Comparison of ENCODE assay signal across 11 mouse cellular contexts in genomic region chr14:55511037-55511436, GRCm38 (mm10). TPM values are rescaled to one million over a fixed set of nuclear protein-coding genes. Genes with fewer than 3 reads are reported as not detected.
DNase-seq lines count a peak whose midpoint lies in the region; ATAC-seq and TF ChIP-seq lines count a peak whose summit lies in the region.
"Had no signal": no experiment of that assay in that cellular context is flagged by ENCODE, and none has a peak within 500 bp of the region (broad histone marks: within the 10 kb centered on the region; RNA-seq: fewer than 3 reads in every experiment).

No protein-coding gene starts in this region.

- 0 out of 2 replicates have a peak, but pooled peaks cover 2% of the 10 kb centered on the region for H3K36me3 ChIP-seq in forebrain, embryonic 15.5 days
- no peaks in the 10 kb centered on the region for H3K36me3 ChIP-seq in forebrain, embryonic 10.5 days (replicated peaks)
- no peaks in the 10 kb centered on the region for H3K36me3 ChIP-seq in lung, embryonic 16.5 days (ENCODE audit: control insufficient read depth, insufficient read depth, low read length)
- H3K36me3 ChIP-seq in stomach, postnatal 0 days (ENCODE audit: control insufficient read depth, insufficient read depth, low read length) = no peaks in the 10 kb centered on the region
- H3K36me3 ChIP-seq: liver, embryonic 15.5 days had no signal

- no peak for TF ChIP-seq EP300 in stomach, postnatal 0 days (optimal IDR thresholded peaks at IDR 0.05)

- DNase-seq in forebrain, embryonic 10.5 days (ENCODE audit: extremely low spot score, low spot score) = no peak
- no peak for DNase-seq in lung, postnatal 25 days (ENCODE audit: low spot score)
- DNase-seq in left cerebral cortex, postnatal 25 days (ENCODE audit: low spot score in 2 of 2) = peak; percentile 71 to 83
- DNase-seq in stomach, postnatal 0 days (ENCODE audit: low spot score) = no peak
- no peak for DNase-seq in embryo, embryonic 11 days
- DNase-seq in T-cell, adult 2 months (ENCODE audit: low spot score) = no peak
- DNase-seq: kidney, adult 18-20 months had no signal

- 47% methylated on average over 7 of the region's 7 CpGs for WGBS in forebrain, embryonic 15.5 days
- WGBS in forebrain, embryonic 10.5 days = 64% methylated on average over 7 of the region's 7 CpGs
- 41% methylated on average over 7 of the region's 7 CpGs for WGBS in lung, embryonic 16.5 days
- WGBS in stomach, postnatal 0 days = 47% methylated on average over 7 of the region's 7 CpGs

- H3K9me3 ChIP-seq in forebrain, embryonic 15.5 days = no peaks in the 10 kb centered on the region
- no peaks in the 10 kb centered on the region for H3K9me3 ChIP-seq in forebrain, embryonic 10.5 days
- H3K9me3 ChIP-seq in lung, embryonic 16.5 days (ENCODE audit: control insufficient read depth, low read length) = no peaks in the 10 kb centered on the region
- H3K9me3 ChIP-seq in stomach, postnatal 0 days (ENCODE audit: control insufficient read depth, low read length) = no peaks in the 10 kb centered on the region
- H3K9me3 ChIP-seq: liver, embryonic 15.5 days had no signal

- no peak overlapping the region for H3K4me2 ChIP-seq in forebrain, embryonic 15.5 days (replicated peaks)
- H3K4me2 ChIP-seq in lung, embryonic 16.5 days (ENCODE audit: low read depth, low read length) = no peak overlapping the region
- H3K4me2 ChIP-seq in stomach, postnatal 0 days (replicated peaks; ENCODE audit: low read depth) = no peak overlapping the region
- H3K4me2 ChIP-seq: liver, embryonic 15.5 days had no signal

- no peak overlapping the region for H3K27ac ChIP-seq in forebrain, embryonic 15.5 days (replicated peaks)
- no peak overlapping the region for H3K27ac ChIP-seq in forebrain, embryonic 10.5 days
- no peak overlapping the region for H3K27ac ChIP-seq in lung, embryonic 16.5 days (ENCODE audit: low read length)
- no peak overlapping the region for H3K27ac ChIP-seq in stomach, postnatal 0 days (replicated peaks)
- H3K27ac ChIP-seq: liver, embryonic 15.5 days had no signal

- no peak overlapping the region for H3K4me3 ChIP-seq in forebrain, embryonic 15.5 days
- H3K4me3 ChIP-seq in forebrain, embryonic 10.5 days = no peak overlapping the region
- H3K4me3 ChIP-seq in lung, embryonic 16.5 days (ENCODE audit: low read length) = no peak overlapping the region
- H3K4me3 ChIP-seq in stomach, postnatal 0 days (ENCODE audit: low read depth, low read length) = no peak overlapping the region
- H3K4me3 ChIP-seq: erythroblast, embryonic 14.5 days; liver, embryonic 15.5 days had no signal

- intact Hi-C loops in left cerebral cortex, postnatal 25 days (cut with DNase I) = no loop called here

- H3K4me1 ChIP-seq in forebrain, embryonic 15.5 days = peaks cover 14% of the 10 kb centered on the region
- peaks cover 13% of the 10 kb centered on the region; the same call in 1 of the 2 replicates for H3K4me1 ChIP-seq in forebrain, embryonic 10.5 days
- no peaks in the 10 kb centered on the region for H3K4me1 ChIP-seq in lung, embryonic 16.5 days (replicated peaks; ENCODE audit: control insufficient read depth, insufficient read depth, low read length)
- no peaks in the 10 kb centered on the region for H3K4me1 ChIP-seq in stomach, postnatal 0 days (replicated peaks; ENCODE audit: control insufficient read depth, insufficient read depth)

- TF ChIP-seq CTCF in stomach, postnatal 0 days (IDR thresholded peaks at IDR 0.05; ENCODE audit: low read depth) = no peak

- no peak overlapping the region for H3K9ac ChIP-seq in forebrain, embryonic 15.5 days (replicated peaks)
- no peak overlapping the region for H3K9ac ChIP-seq in lung, embryonic 16.5 days (ENCODE audit: low read length)
- no peak overlapping the region for H3K9ac ChIP-seq in stomach, postnatal 0 days (ENCODE audit: low read length)
- H3K9ac ChIP-seq: liver, embryonic 15.5 days had no signal

- no peaks in the 10 kb centered on the region for H3K27me3 ChIP-seq in forebrain, embryonic 15.5 days
- peaks cover 22% of the 10 kb centered on the region for H3K27me3 ChIP-seq in forebrain, embryonic 10.5 days (ENCODE audit: poor library complexity, severe bottlenecking)
- H3K27me3 ChIP-seq in lung, embryonic 16.5 days (ENCODE audit: control insufficient read depth, insufficient read depth, low read depth, low read length) = no peaks in the 10 kb centered on the region; the same call in 1 of the 2 replicates
- no peaks in the 10 kb centered on the region for H3K27me3 ChIP-seq in stomach, postnatal 0 days (ENCODE audit: control insufficient read depth, insufficient read depth, low read length)

- peak; percentile 30 for ATAC-seq in forebrain, embryonic 15.5 days (replicated peaks)
- peak; percentile 29 for ATAC-seq in lung, embryonic 16.5 days (ENCODE audit: low read depth)
- ATAC-seq in stomach, postnatal 0 days (ENCODE audit: low FRiP score, low TSS enrichment) = peak; percentile 30; the same call in 1 of the 2 replicates

RNA-seq across cellular contexts. Expression of gene Cpne6, which starts 0.8 kb away (rescaled TPM):
- 9.1 and 10.3 TPM in 2 replicates for polyA plus RNA-seq in forebrain, embryonic 15.5 days (2015; fragmentation: Nextera tagmentation; extraction: Ambion mirVana)
- polyA plus RNA-seq in forebrain, embryonic 10.5 days (2016; fragmentation: Nextera tagmentation; extraction: Ambion mirVana) = 0.05 and 0.14 TPM in 2 replicates
- 0.19 and 0.29 TPM in 2 replicates for polyA plus RNA-seq in lung, embryonic 16.5 days (2015; fragmentation: Nextera tagmentation; extraction: Ambion mirVana)
- total RNA-seq in left cerebral cortex, postnatal 25 days (2021) = 100 to 1,000 TPM; 180 to 216 TPM
- 0.08 and 0.17 TPM in 2 replicates for polyA plus RNA-seq in stomach, postnatal 0 days (2015; fragmentation: Nextera tagmentation; extraction: Ambion mirVana)
- polyA plus RNA-seq: erythroblast, embryonic 14.5 days; liver, embryonic 15.5 days had no signal

RNA-seq across cellular contexts. Expression of gene Nrl, which starts 13.7 kb away (rescaled TPM):
- 0.09 and 0.11 TPM in 2 replicates for polyA plus RNA-seq in forebrain, embryonic 15.5 days (2015; fragmentation: Nextera tagmentation; extraction: Ambion mirVana)
- polyA plus RNA-seq in forebrain, embryonic 10.5 days (2016; fragmentation: Nextera tagmentation; extraction: Ambion mirVana) = not detected in 2 replicates
- polyA plus RNA-seq in lung, embryonic 16.5 days (2015; fragmentation: Nextera tagmentation; extraction: Ambion mirVana) = not detected in 2 replicates
- total RNA-seq in left cerebral cortex, postnatal 25 days (2021) = 1 to 10 TPM in 1 of 2 experiments, under 1 TPM in 1; 0.34 to 1.2 TPM
- polyA plus RNA-seq in stomach, postnatal 0 days (2015; fragmentation: Nextera tagmentation; extraction: Ambion mirVana) = 0.11 TPM in 1 of 2 replicates, not detected in the other
- polyA plus RNA-seq: liver, embryonic 15.5 days had no signal

RNA-seq across cellular contexts. Expression of gene Carmil3, which starts 20.6 kb away (rescaled TPM):
- 30.2 and 33.4 TPM in 2 replicates for polyA plus RNA-seq in forebrain, embryonic 15.5 days (2015; fragmentation: Nextera tagmentation; extraction: Ambion mirVana)
- polyA plus RNA-seq in forebrain, embryonic 10.5 days (2016; fragmentation: Nextera tagmentation; extraction: Ambion mirVana) = 5.1 TPM in 2 replicates
- 0.98 and 2.0 TPM in 2 replicates for polyA plus RNA-seq in lung, embryonic 16.5 days (2015; fragmentation: Nextera tagmentation; extraction: Ambion mirVana)
- total RNA-seq in left cerebral cortex, postnatal 25 days (2021) = 10 to 100 TPM; 46.6 to 46.9 TPM
- 0.46 and 0.81 TPM in 2 replicates for polyA plus RNA-seq in stomach, postnatal 0 days (2015; fragmentation: Nextera tagmentation; extraction: Ambion mirVana)
- polyA plus RNA-seq: erythroblast, embryonic 14.5 days had no signal

RNA-seq across cellular contexts. Expression of gene Pck2, which starts 29.0 kb away (rescaled TPM):
- 18.2 and 25.1 TPM in 2 replicates for polyA plus RNA-seq in forebrain, embryonic 15.5 days (2015; fragmentation: Nextera tagmentation; extraction: Ambion mirVana)
- 18.3 and 20.0 TPM in 2 replicates for polyA plus RNA-seq in forebrain, embryonic 10.5 days (2016; fragmentation: Nextera tagmentation; extraction: Ambion mirVana)
- polyA plus RNA-seq in lung, embryonic 16.5 days (2015; fragmentation: Nextera tagmentation; extraction: Ambion mirVana) = 65.3 and 69.4 TPM in 2 replicates
- 10 to 100 TPM; 20.2 to 25.3 TPM for total RNA-seq in left cerebral cortex, postnatal 25 days (2021)
- 15.7 and 16.1 TPM in 2 replicates for polyA plus RNA-seq in stomach, postnatal 0 days (2015; fragmentation: Nextera tagmentation; extraction: Ambion mirVana)

RNA-seq across cellular contexts. Expression of gene Dhrs4, which starts 32.5 kb away (rescaled TPM):
- polyA plus RNA-seq in forebrain, embryonic 15.5 days (2015; fragmentation: Nextera tagmentation; extraction: Ambion mirVana) = 49.6 and 60.0 TPM in 2 replicates
- polyA plus RNA-seq in forebrain, embryonic 10.5 days (2016; fragmentation: Nextera tagmentation; extraction: Ambion mirVana) = 67.2 and 71.0 TPM in 2 replicates
- 101 and 106 TPM in 2 replicates for polyA plus RNA-seq in lung, embryonic 16.5 days (2015; fragmentation: Nextera tagmentation; extraction: Ambion mirVana)
- total RNA-seq in left cerebral cortex, postnatal 25 days (2021) = 10 to 100 TPM; 15.2 to 15.4 TPM
- 53.7 and 54.5 TPM in 2 replicates for polyA plus RNA-seq in stomach, postnatal 0 days (2015; fragmentation: Nextera tagmentation; extraction: Ambion mirVana)

Comparison
In these comparisons a context has a peak if more than half of its experiments do, and no peak if none do; other contexts are left out.
1. DNase-seq: peak in left cerebral cortex, postnatal 25 days (2 of 2); none in forebrain, embryonic 10.5 days (single experiment), lung, postnatal 25 days (single experiment), stomach, postnatal 0 days (single experiment), embryo, embryonic 11 days (single experiment) and T-cell, adult 2 months (single experiment).
2. Peak in every context shown above with its lines, with median percentiles within 50 percentile points of each other: ATAC-seq.